Mouse (Mus musculus) gastrocnemius, postnatal 4 days (tissue): Measurements from ENCODE around the gene Comtd1. TPM values are rescaled to one million over a fixed set of nuclear protein-coding genes. Genes with fewer than 3 reads are reported as not detected.

ENCODE experiments used
- DNase-seq, 2 experiments: peaks; one replicate each; pipeline ENCODE4 v3.0.0; 2021 to 2022; ENCODE audit warnings: low spot score in 2 of 2, mixed read lengths in 2 of 2
- total RNA-seq, 2 experiments: library from RNA; stranded (reverse); gene quantifications; 2 replicates each; pipeline ENCODE4 v1.2.3; 2021

The Comtd1 gene
- total RNA-seq, 2 experiments from 2014 or later: 10.3 to 13.9 TPM

DNA sequence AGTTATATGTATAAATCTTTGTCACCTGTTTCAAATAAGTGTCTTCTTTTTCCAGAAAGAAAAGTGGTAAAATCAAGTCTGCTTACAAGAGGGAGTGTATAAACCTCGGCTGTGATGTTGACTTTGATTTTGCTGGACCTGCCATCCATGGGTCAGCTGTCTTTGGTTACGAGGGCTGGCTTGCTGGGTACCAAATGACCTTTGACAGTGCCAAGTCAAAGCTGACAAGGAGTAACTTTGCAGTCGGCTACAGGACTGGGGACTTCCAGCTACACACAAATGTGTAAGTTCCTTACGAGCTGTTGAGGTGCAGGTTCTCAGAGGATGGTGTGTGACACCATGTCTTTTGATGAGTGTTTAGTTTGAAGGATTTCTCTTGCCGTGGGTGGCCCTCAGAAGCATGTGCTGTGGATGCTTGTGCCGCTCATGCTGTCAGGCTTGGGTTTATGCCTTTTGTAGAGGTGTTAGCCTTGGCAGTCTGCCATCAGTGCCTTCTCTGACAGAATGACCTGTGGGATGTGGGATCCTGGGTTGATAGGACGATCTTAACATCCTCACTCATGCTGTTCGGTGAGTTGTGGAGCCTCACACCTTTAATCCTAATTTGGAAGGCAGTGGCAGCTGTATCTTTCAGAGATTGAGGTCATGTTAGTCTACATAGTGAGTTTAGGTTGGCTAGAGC is 10.3 kb downstream of the Comtd1 start:
- DNase-seq: no peak

- no peak for DNase-seq
These were observed 16.9 kb downstream of the Comtd1 start for GRCm38 (mm10) chr14:21831830-21832403.

- peak; percentile 92 to 97 for DNase-seq
These were observed 17.7 kb downstream of the Comtd1 start for GRCm38 (mm10) chr14:21830876-21831767.

- DNase-seq: no peak
These were observed 22.8 kb downstream of the Comtd1 start for GRCm38 (mm10) chr14:21825786-21826491.

GRCm38 (mm10) chr14:21824938-21825337 is 23.8 kb downstream of the Comtd1 start, which contains the start of gene Vdac2:
Gene Vdac2 (plus strand): TSS chr14:21825238.
- no peak for DNase-seq

- no peak for DNase-seq
These were observed 24.9 kb downstream of the Comtd1 start for GRCm38 (mm10) chr14:21823897-21824296.

- peak in 1 of 2 experiments; percentile 74 for DNase-seq
These were observed 25.9 kb downstream of the Comtd1 start for GRCm38 (mm10) chr14:21822795-21823374.

- no peak for DNase-seq
These were observed 26.5 kb downstream of the Comtd1 start for GRCm38 (mm10) chr14:21822307-21822706.

DNA sequence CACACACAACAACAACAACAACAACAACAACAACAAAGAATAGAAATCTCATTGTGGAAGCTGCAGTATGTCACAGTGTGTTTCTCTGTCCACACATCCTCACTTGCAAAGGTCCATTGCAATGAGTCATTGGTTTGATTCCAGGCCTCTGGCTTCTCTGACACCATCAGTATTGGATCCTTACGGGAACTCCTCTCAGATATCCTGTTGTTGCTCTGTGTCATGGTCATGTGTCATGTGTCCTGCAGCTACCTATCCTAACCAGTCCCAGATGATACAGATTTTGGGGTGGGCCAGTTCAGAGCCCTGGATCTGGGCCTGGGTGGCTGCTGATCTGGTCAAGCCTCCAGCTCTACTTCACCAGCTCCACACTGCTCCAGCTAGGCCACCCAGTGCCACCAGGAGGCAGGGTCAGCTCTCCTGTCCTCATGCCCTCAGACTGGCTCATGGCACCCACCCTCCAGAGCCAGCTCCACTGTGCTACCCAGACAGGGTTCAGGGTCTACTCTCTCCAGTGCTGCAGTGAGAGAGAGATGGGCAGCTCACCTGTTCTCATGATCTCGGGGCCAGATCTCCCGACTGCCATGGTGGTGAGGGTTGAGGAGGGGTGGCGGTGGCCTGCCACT is 27.8 kb downstream of the Comtd1 start:
- no peak for DNase-seq

DNA sequence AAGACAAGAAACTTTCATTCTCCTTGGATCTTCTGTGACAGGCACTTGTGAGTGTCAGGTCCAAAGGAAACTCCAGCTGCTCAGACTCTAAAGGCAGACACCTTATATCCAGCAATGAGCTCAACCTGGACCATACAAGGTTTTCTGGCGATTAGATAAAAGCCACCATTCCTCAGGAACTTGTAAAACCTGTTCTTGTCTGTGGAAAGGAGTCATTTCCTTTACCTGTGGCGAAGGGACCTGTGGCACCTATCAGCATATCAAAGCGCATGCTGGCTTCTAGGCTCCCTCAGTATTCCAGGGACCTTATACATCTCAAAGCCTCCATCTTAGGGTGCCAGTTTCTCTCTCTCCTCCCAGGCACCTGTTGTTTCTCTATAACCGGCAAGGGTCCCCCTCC is 31.3 kb downstream of the Comtd1 start:
- DNase-seq: no peak

GRCm38 (mm10) chr14:21816255-21816654 is 32.5 kb downstream of the Comtd1 start:
- no peak for DNase-seq

- DNase-seq: no peak
These were observed 34.2 kb downstream of the Comtd1 start for GRCm38 (mm10) chr14:21814606-21815005.

DNA sequence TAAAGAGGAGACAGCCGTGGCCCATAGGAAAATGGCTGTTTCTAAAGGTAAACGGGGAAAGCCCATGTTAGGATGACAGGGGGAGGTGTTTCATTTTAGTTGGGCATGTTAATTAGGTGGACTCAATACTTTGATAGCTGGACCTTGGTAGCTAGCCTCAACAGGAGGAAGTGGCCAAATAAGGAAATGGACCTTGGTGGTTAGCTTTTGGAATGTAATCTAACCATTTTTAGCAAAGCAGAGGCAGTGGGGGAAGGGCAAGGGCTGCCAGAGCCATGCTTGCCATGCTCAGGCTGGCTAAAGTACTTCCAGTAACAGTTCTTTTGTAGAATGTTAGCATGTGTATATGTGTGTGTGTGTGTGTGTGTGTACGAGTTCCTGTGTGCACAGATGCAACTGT is 34.9 kb downstream of the Comtd1 start:
- no peak for DNase-seq

GRCm38 (mm10) chr14:21813216-21813615 is 35.6 kb downstream of the Comtd1 start:
- DNase-seq: no peak

- peak in 1 of 2 experiments; percentile 55 for DNase-seq
These were observed 36.1 kb downstream of the Comtd1 start for GRCm38 (mm10) chr14:21812590-21813162.

DNA sequence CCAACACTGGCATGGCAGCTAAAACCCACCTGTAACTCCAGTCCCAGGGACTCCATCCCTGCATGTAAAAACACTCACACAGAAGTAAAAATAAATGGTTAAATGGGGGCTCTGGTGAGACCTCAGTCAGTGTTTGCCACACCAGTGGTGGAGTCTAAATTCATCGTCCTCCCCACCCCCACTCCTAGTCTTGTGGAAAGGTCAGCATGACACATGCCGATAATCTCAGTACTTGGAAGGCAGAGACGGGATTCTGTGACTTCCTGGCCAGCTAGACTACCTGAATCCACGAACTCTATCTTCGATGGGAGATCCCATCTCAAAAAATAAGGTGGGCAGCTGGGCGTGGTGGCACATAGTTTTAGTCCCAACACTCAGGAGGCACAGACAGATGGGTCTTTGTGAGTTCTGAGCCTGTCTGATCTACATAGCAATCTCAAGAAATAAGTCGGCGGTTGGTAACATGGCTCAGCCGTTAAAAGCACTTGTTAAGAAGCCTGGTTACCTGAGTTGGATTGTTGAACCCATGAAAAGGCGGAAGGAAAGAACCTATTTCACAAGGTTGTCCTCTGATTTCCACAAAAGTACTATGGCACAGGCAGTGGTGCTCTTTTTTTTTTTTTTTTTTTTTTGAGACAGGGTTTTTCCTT is 36.9 kb downstream of the Comtd1 start:
- DNase-seq: no peak

DNA sequence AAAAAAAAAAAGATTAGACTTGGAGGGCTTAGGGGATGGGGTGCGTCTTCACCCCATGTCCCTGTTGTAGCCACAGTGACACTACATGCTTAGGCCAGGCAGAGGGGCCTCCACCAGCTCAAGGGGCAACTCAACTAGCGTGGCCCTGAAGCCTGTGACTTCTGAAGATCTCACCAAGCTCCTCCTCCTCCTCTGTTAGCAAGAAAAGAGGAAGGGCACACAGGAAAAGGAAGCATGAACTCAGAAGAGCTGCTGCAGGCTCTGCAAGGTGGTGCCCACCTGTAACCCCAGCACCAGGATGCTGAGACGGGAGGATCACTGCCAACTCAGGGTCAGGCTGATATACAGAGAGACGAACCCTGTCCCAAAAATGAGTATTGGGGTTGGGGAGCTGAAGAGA is 37.5 kb downstream of the Comtd1 start:
- DNase-seq: no peak

- no peak for DNase-seq
These were observed 39.4 kb downstream of the Comtd1 start for GRCm38 (mm10) chr14:21809418-21809817.

DNA sequence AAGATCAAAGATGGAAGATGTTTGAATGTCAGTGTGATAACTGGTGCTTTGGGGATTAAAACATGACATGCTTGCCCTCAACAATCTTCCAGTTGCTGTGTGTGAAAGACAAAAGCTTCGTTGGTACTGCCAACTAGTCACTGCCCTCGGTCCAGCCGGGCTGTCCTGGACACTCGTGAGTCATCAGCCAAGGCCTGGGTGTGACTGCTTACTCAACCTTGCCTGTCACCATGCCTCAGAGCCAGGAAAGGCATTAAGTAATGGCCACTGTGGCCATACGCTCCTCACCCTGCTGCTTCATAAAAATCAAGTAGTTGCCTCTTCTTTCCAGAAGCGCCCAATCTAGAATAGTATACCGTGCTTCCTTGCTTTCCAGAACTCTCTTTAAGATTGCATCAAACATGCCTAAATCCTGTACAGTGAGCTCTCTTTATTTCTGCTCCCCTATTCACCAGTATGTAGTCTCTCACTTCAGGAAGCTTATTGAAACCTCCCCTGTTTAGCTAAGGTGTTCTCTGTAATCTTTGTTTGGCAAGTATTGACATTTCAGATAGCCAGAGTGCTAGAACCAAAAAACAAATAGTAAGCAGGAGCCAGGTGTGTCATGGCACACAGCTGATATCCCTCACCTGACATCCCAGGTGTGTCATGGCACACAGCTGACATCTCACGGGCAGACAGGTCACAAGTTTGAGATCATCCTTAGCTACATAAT is 40.4 kb downstream of the Comtd1 start:
- DNase-seq: no peak
